Mouse (Mus musculus) heart, adult 18-20 months (tissue): ENCODE measurements around the gene C2cd5. TPM values are rescaled to one million over a fixed set of nuclear protein-coding genes. Genes with fewer than 3 reads are reported as not detected.
"Not testable (repeated sequence)": the region's sequence is repeated elsewhere in the genome, so short reads cannot be mapped to it uniquely, and the experiment has no call there.

Experiments
- DNase-seq, 2 experiments: peaks; one replicate each; pipeline ENCODE4 v3.0.0; 2021 to 2022; ENCODE audit warnings: mixed read lengths in 1 of 2
- long read RNA-seq, 2 experiments: library from polyadenylated mRNA; stranded (forward); transcript quantifications; one replicate each; pipeline ENCODE4 v2.0.0; 2021
- total RNA-seq, 2 experiments: library from RNA; stranded (reverse); gene quantifications; 2 replicates each; pipeline ENCODE4 v1.2.3; 2021

The C2cd5 gene
- total RNA-seq = 10 to 100 TPM; 11.0 to 14.5 TPM
- long read RNA-seq, experiment 1, partial matches to known transcripts = 0 of 2 reads
- long read RNA-seq, experiment 1, other reads (novel, unspliced or antisense) = 2 of 2 reads
- long read RNA-seq, experiment 2, partial matches to known transcripts = 0 of 1 reads
- long read RNA-seq, experiment 2, other reads (novel, unspliced or antisense) = 1 of 1 reads

DNA sequence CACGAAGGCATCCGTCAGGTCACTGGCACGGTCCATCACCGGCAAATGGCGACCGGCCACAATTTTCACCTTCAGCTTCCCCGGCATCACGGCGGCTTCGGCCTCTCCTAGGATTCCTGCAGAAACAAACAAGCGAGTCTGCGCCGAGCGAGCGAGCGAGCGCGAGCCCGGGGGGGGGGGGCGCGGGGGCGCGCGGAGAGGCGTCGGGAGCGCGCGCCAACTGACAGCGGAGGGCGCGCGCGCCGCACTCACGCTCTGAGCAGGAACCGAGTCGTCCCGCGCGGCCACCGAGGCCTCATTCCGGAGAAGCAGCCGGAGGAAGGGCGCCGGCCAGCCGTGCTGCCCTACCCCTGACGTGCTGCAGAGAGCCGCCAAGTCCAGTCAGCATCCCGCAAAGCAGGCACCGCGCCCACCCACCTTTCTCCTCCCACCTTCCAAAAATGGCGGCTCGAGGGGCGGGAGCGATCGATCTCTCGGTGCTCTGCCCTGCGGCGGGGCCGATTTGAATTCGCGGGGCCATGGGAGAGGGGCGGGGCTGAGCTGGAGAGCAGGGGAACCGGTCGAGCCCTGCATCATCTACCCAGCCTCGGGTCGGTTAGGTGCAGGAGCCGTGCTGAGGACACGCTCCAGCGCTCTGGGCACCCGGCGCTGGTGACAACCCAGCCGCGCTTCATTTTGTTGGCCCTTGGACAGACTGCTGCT is at the start of gene C2cd5:
Gene C2cd5, minus strand, starts transcription at position 461 of the 702 bp plus-strand sequence.
- peak; percentile 97 to 98 for DNase-seq

DNA sequence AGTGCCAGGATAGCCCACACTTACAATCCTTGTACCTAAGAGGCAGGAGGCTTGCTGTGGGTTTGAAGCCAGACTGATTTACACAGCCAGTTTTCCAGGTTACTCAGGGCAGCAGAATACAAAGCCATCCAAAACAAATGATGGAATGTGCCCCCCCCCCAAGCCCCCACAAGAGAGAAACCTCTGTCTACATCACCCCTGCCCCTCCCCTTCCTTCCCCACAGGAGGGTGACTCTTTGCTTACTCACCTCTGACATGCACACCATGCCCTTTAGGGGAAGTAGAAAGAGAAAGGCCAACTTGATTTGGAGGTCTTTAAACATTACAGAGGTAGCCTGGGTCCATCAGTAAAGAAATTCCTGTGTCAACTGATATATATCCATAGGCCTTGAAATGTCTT is 48.9 kb upstream of the C2cd5 start:
- DNase-seq = peak in 1 of 2 experiments; percentile 20

DNA sequence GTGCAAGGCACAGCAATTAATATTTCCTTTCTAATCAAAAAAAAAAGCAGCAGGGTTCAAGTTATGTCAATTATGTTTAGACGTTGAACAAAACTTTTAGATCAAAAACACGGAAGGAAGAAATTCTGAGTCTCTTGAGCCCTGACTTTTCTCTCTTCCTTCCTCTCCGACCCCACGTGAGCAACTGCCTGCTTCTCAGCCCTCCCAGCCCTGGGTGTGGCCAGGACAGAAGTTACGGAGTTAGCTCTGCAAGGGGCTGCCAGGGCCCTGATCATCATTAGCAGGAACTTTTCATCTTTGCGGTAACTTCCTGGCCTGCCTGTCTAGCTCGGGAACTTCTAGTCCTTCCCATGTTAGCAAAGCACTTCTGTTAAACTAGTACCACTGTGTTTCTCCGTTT is 46.8 kb upstream of the C2cd5 start:
- peak; percentile 32 to 75 for DNase-seq

DNA sequence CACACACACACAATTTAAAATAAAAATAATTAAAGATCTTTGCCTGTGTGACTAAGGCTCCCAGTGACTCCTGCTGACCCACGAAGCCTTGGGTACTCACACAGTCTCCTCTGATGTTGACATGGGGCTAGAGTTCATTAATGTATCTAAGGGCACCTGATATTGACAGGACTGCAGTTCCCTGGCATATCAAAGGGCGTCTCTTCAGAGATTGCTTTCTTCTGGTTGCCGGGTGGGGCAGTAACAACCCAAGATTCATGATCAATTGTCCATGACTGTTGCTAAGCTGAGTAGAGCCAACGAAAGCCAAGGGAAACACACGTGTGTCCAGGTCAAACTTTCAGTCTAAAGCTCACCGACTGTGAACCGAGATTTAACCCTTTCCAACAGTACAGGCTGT is 45.1 kb upstream of the C2cd5 start:
- DNase-seq = no peak

DNA sequence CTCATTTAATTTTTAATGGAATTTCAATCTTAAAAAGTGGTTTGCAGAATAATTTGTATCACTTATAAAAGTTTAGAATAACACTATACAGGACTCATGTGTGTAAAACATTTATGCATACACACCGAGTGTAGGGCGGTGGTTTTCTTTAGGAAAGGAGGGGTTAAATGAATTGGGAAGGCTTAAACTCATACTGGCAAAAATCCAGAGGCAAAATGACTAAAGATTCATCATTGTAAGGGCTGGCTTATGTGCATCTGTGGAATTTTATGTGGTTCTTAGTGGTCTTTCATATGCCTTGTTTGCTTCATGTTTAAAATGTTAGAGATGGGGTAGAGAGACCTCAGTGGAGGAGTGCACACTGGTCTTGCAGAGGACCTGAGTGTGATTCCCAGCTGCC is 44.6 kb upstream of the C2cd5 start:
- DNase-seq = no peak

DNA sequence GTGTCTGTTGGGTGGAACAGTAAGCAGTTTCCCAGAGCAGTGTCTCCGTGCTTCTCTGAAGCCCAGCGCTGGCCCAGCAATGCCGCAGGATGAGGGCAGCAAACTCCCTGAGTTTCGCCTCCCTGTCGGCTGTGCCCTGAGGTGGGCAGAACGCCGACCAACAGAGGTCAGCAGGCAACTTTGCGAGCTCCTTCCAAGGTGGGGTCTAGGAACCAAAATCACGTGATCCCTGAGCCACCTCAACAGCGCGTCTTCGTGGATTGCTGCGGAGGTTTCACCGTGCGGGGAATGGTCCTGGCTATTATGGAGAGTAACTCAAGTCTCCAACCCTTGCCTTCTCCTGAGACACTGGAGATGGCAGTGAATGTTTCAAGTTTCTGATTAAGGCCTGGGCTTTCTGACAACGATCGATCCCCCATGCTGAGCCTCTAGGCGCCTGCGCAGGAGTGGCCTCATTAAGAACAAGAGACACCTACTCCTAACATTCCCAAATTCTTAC is 43.9 kb upstream of the C2cd5 start:
- DNase-seq = peak in 1 of 2 experiments; percentile 14

DNA sequence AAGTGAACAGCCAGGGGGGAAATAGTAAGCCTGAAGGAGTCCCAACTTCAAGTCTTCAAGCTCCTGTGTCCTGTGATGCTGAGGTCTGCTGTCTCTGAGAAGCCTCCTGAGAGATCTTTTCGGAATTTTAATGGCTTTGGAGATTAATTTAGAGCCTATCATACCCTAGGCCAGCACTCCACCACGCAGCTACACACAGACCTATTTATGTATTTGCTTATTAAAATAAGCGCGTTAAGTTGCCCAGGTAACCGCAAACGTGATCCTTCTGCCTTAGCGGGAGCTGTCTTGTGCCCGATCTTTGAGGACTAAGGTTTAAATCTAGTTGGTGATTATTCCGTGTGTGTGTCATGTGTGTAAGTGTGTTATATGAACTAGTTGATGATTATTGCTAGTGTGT is 43.4 kb upstream of the C2cd5 start:
- DNase-seq = no peak

DNA sequence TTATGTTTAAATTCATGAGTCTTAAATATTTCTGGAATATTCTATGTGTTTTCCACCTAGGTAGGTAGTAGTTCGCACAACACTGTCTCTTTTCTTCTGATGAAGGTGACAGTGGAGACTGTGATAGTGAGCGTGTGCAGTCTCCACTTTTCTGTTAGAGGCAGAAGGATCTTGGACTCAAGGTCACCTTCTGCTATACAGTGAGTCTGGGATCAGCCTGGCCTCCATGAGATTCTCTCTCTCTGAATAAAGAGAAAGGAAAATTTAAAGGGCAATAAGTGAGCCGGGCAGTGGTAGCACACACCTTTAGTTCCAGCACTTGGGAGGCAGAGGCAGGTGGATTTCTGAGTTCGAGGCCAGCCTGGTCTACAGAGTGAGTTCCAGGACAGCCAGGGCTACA is 42.9 kb upstream of the C2cd5 start:
- no peak for DNase-seq

DNA sequence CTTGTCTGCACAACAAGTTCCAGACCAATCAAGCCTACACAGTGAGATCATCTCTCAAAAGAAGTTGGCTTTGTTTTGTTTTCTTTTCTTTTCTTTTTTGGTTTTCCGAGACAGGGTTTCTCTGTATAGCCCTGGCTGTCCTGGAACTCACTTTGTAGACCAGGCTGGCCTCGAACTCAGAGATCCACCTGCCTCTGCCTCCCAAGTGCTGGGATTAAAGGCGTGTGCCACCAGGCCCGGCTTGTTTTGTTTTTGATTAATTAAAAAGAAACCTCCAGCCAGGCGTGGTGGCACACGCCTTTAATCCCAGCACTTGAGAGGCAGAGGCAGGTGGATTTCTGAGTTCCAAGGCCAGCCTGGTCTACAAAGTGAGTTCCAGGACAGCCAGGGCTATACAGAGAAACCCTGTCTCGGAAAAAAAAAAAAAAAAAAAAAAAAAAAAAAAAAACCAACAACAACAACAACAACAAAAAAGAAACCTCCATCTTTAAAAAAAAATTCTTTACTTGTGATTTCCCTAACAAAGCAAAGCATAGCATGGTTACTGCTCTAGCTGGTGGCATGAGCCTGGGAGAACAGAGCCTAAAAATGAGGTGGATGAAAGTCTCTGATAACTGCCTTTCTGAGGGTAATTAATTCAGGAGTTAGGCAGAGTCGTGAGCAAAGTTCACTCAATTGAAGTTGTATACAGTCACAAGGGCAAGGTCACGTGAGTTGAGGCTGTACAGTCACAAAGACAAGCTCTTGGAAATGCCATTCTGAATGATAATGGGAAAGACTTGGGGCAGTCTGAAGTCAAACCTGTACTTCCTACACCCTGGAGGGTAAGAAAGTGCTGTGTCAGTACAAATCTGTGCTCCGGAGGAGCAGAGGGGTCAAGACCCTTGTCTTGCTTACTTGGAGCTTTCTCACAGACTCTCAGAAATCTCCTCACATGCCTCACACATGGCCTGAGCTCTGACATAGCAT is 42.0 kb upstream of the C2cd5 start:
- DNase-seq = not testable (repeated sequence)

DNA sequence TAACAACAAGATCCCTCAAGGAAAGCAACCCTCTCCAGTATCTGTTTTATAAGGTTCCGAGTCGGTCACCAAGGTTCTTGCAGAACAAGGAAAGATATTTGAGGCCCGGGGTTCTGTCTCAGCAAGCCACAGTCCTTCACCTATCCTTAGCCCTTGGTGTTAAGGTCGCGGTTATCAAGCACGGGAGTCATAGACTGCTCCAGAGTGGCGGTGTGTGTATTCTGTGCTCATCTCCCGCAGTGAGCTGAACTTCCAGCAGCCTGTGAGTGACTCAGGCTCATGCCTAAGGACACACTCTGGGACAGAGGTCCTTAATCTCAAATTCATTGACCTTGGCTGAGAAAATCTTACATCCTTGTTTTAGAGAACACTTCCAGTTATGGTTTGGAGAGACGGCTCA is 40.9 kb upstream of the C2cd5 start:
- no peak for DNase-seq

DNA sequence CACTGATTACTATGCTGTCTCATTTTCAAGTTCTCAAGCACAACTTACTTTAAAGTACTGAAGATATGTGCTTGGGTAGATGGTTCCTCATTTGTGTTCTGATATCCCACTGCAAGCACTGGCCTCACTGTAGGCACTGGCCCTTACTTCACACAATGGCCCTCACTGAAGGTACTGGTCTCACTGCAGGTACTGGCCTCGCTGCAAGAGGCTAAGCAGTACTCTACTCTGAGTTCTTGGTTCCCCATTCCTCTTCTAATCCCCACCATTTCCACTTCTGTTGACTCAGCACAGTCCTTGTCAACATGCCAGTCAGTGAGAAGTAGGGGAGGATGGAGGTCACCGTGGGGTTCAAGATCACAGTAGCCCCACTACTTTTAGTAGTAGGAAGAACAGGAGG is 39.5 kb upstream of the C2cd5 start:
- DNase-seq = no peak

DNA sequence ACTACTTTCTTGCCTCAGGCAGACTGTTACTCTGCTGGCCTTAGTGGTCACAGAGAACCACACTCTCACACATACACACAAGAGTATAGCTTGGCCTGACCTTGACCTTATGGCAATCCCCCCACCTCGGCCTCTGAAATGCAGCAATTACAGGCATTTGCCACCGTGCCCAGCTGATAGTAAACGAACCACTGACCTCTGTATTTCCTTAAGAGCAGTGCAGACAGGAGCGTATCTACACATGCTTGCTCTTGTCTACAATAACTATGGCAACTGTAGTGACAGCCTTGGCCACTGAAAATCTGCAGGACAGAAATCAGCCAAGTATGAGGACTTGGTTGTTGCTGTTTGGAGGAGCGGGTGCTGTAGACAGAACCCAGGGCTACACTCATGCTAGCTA is 37.4 kb upstream of the C2cd5 start:
- DNase-seq = no peak

DNA sequence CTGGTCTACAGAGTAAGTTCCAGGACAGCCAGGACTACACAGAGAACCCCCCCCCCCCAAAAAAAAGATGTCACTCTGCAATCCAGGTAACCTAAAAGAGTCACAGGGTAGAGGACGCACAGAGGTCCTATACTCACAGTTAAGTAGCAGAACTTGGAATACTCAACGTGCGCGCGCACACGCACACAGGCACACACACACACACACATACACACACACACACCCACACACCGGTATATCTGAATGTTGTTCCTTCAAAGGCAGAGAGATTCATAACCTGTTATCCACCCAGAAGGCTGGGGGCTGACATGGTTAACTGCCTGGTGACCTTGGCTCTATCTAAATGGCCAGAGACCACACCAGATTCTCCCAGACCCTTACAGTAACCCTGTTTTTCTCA is 36.7 kb upstream of the C2cd5 start:
- DNase-seq = no peak

DNA sequence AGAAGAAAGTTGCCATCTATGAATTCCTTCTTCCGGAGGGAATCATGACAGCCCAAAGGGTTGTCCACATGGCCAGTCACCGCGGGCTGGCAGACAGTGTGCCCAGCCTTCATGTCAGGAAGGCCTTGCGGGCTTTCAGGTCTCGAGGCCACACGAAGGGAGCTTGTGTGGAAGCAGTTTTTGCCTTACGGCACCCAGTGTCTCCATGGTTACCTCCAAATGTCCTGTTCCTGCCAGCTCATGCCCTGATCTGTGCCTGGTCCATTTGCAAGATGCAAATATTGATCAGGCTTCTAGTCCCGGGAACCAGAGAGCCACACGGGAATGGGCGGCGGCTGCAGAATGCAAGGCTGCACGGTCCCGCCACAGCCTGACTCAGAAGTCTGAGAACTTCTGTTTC is 35.2 kb upstream of the C2cd5 start:
- DNase-seq = no peak

DNA sequence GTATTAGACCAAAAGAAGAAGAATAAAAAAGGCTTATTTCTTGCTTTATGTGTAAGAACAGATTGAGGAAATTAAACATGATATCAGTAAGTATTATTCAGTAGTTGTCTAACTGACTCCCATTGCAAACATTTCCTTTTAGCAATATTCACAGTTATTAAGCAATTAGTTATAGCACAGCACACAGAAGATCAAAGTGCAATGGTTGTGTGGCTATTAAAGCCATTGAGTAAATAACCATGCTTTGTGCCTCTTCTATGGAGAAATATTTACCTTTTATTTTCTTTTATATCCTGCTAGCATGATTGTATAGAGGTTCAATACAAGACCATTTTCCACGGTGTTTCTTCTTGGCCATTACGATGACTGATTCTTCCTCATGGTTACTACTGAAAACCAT is 33.2 kb upstream of the C2cd5 start:
- DNase-seq = no peak

DNA sequence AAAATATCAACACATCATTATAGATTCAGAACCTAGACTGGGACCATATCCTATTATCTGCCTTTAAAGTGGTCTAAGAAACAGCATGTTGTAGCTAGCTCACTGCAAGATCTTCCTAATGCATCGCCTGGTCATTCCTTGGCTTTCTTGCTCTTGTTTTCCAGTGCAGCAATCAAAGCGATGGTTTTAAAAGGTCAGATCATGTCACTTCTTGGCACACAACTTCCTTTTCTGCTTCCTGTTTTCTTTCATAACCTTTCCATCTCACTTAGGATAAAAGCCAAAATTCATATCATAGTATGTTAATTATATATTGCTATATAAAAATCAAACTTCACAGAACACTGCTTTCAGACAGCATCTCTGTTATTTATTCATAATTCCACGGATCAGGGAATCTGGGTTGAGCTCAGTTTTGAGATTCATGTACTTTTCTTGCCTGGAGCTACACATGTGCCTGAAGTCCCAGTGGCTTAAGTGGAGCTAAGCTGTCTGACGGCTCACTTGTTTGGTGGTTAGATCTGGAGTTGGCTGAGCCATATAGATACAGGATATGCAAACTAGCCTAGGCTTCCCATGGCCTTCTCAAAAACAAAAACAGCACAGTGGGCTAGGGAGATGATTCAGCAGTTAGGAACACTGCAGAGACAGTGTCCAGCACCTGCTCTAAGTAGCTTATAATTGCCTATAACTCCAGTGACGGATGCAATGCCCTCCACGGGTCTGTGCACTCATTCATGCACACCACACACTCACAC is 32.1 kb upstream of the C2cd5 start:
- no peak for DNase-seq

DNA sequence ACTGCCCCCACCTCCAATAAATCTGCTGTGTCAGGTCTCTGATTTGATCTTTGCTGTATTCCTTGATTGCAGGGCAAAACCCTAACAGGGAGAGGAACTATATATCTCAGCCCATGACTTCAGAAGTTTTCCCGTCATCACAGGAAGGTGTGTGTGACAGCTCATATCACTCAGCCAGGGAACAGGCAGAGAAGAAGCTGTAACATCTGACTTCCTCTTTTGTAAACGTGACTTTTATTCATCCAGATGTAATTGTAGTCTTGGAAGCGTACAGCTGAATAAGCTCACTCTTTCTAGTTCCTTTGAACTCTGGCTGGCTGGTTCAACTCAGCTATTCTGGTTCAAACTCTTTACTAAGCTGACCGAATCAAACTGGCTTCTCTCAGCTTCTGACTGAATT is 30.5 kb upstream of the C2cd5 start:
- no peak for DNase-seq

DNA sequence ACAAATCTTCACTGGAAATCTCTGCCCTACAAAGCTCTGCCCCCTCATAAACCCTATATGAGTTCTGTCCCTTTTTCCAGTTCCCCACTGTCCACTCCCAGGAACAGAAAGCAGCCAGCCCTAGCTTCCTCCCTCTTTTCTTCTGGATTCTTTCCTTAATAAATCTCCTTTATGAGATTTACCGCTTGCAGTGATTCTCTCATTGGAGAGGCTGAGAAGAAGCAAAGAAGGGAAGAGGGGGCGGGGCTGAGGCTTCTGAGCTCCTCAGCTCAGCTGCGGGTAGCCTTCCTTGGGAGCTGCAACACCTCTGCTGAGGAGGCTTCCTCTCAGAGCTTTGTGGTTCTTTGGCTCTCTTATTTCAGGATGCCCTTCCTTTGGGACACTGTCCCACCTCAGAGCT is 30.0 kb upstream of the C2cd5 start:
- DNase-seq = no peak

DNA sequence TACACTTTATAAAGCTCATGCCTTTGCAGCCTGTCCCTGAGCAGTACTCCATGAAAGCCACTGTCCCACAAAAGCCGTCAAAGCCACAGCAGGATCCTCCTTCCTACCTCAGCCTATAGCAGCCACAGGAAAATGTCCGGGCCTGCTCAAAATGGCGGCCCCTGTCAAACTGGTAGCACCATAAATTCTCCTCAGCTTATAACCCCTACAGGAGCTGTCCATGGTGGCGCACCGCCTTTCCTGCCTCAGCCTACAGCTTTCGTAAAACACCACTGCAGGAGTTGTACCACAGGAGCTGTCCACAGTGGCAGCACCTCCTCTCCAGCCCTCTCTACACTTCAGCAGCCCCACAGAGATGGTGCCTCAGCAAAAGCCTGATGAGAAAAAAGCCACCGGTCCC is 29.5 kb upstream of the C2cd5 start:
- no peak for DNase-seq

DNA sequence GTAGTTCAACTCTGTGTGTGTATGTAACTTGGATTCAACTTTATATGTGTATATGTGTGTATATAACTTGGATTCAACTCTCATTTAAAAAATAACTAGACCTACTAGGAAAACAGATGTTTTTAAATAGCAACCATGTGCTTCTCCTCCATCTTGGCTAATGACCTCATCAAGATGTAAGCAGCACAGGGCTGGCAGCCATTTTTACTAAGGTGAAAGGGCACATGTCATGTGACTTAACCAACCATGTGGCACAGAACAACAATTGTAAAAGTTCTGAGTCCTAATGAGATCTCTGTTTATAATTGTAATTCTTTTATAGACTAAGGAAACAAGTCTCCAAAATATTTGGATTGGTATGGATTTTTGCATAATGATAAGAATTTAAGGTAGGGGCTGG is 25.8 kb upstream of the C2cd5 start:
- DNase-seq = no peak

DNA sequence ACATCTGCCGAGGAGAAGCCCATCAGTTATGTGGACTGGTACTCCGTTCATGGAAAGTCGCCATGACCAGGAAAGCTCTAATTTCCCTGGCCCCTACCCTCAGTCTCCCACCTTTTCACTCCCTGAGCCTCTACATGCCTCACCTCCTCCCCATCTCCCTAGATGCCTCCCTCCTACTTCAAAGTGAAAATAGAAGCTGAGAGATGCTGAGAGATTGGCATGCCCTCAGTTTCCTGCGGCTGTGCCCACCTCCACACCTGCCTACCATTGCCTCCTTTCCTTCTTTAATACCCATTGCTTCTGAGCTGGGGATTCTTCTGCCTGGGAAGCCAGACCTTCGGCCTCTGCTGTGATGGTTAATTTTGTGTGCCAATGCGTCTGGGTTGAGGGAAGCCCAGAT is 19.4 kb upstream of the C2cd5 start:
- no peak for DNase-seq

DNA sequence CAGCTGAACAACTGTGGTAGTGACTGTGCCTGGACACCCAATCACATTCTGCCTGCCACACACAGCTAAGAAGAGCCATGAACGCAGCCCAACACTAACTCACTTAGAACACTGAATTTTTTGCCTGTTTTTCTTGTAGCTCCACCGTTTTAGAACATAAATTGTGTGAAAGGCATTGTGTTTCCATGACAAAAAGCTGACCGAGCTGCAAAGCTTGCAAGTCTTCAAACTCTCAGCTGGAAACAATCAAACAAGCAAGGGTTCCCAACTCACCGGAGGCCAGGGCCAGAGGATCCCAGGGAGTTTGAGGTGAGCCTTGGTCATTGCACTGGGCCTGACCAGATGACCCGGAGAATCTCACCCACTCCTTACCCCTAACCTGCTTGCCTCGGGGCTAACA is 16.8 kb upstream of the C2cd5 start:
- DNase-seq = no peak
